Mouse (Mus musculus) intestine, embryonic 16.5 days (tissue): ENCODE measurements around the gene Eno2. TPM values are rescaled to one million over a fixed set of nuclear protein-coding genes. Genes with fewer than 3 reads are reported as not detected.
A peak's percentile ranks its signal among the peaks of the same experiment; 100 is the strongest.

ENCODE experiments used
- ATAC-seq: fragments of 200-750 bp; cut with Nextera tagmentation; 2 replicates; pipeline ENCODE4 v1.8.0; 2017; ENCODE audit warnings: moderate TSS enrichment, moderate library complexity
- H3K27ac ChIP-seq: fragments of 300-500 bp; sonication (generic); 2 replicates; pipeline ENCODE4 v1.5.1; 2014; ENCODE audit warnings: mild to moderate bottlenecking, low read length
- H3K27me3 ChIP-seq: fragments of 300-500 bp; sonication (generic); replicated peaks from 2 replicates; pipeline ENCODE4 v1.6.1; 2014; ENCODE audit warnings: low read length, control low read depth, mixed read lengths; ENCODE audit not compliant: control insufficient read depth, insufficient read depth
- H3K36me3 ChIP-seq: fragments of 300-500 bp; sonication (generic); 2 replicates; pipeline ENCODE4 v1.6.1; 2014; ENCODE audit warnings: low read length, control low read depth; ENCODE audit not compliant: control insufficient read depth, insufficient read depth
- H3K4me1 ChIP-seq: fragments of 300-500 bp; sonication (generic); 2 replicates; pipeline ENCODE4 v1.6.1; 2014; ENCODE audit warnings: low read length, control low read depth, mixed read lengths; ENCODE audit not compliant: control insufficient read depth, insufficient read depth
- H3K4me2 ChIP-seq: fragments of 300-500 bp; sonication (generic); 2 replicates; pipeline ENCODE4 v1.6.1; 2014; ENCODE audit warnings: low read depth, low read length, control low read depth
- H3K4me3 ChIP-seq: fragments of 300-500 bp; sonication (generic); 2 replicates; pipeline ENCODE4 v1.5.1; 2014; ENCODE audit warnings: mild to moderate bottlenecking, low read length
- H3K9ac ChIP-seq: fragments of 300-500 bp; sonication (generic); 2 replicates; pipeline ENCODE4 v1.6.1; 2014; ENCODE audit warnings: low read depth, low read length
- H3K9me3 ChIP-seq: fragments of 300-500 bp; sonication (generic); 2 replicates; pipeline ENCODE4 v1.6.1; 2016; ENCODE audit warnings: low read length, control low read depth; ENCODE audit not compliant: control insufficient read depth
- WGBS: fragments of 180-500 bp; shearing (Covaris S2); extraction: QIAGEN DNeasy Blood & Tissue Kit; methylation state at CpG from one replicate; pipeline ENCODE4 v1.1.7; 2014; 5-methylcytosine and 5-hydroxymethylcytosine counted together
- polyA plus RNA-seq: library from polyadenylated mRNA; unstranded; fragments of >200 nt; fragmentation: Nextera tagmentation; extraction: Ambion mirVana; gene quantifications from 2 replicates; pipeline ENCODE4 v1.2.1, GENCODE M21; 2015

Gene Eno2
- polyA plus RNA-seq, 1 experiment from 2014 or later = 7.1 TPM

DNA sequence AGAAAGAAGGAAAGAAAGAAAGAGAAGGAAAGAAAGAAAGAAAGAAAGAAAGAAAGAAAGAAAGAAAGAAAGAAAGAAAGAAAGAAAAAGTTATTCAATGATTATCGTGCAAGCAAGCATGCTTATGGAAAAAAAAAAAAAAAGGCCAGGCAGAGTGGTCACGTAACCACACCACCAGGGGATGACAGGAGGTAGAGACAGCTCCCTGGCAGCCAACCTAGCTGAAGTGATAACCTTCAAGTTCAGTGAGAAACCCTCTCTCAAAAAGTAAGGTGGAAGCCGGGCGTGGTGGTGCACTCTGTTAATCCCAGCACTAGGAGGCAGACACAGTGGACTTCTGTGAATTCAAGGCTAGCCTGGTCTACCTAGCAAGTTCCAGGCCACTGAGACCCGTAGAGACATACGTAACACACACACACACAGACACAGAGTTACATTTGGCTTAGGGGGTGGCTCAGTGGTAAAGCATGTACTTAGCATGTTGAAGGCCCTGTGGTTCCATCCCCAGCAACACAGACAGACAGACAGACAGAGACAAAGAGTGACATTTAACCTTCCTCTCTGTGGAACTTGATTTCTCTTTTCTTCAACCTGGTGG, 46.5 kb downstream of the Eno2 start:
- Histone ChIP-seq H3K27me3 (no peaks in the 10 kb centered on the region), H3K36me3 (no peaks in the 10 kb centered on the region), H3K4me3 (no peak overlapping the region), H3K4me2 (no peak overlapping the region), H3K4me1 (peaks cover 6% of the 10 kb centered on the region; the same call in 1 of the 2 replicates), H3K9ac (no peak overlapping the region), H3K27ac (no peak overlapping the region), H3K9me3 (no peaks in the 10 kb centered on the region)
- 86% methylated on average over 6 of the region's 6 CpGs for WGBS
- no peak for ATAC-seq

DNA sequence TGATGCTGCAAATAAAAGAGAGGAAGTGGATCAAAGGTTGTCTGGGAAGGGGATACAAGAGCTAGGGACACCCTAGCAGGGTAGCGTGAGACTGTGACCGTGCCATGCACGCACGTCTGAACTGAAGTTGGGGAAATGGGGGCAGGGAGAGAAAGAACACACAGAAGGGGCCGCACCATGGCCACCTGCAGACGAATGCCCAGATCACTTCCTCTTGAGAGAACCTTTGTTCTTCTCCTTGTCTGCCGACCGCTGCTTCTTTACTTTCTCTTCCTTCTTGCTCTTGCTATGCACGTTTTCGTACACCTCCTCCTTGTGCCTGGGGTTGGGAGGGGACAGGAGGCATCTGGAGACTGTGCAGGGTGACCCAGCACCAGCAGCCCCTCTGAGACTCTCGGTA, 48.6 kb downstream of the Eno2 start:
- 0 out of 2 replicates have a peak, but pooled peaks have one; percentile 10 for ATAC-seq
- peak overlapping the region; percentile 80 for H3K9ac ChIP-seq
- H3K36me3 ChIP-seq = no peaks in the 10 kb centered on the region
- H3K4me1 ChIP-seq = 0 out of 2 replicates have a peak, but pooled peaks cover 3% of the 10 kb centered on the region
- H3K27me3 ChIP-seq = no peaks in the 10 kb centered on the region
- peak overlapping the region; percentile 49 for H3K4me2 ChIP-seq
- WGBS = 57% methylated on average over 11 of the region's 11 CpGs
- peak overlapping the region; percentile 93 for H3K27ac ChIP-seq
- no peaks in the 10 kb centered on the region for H3K9me3 ChIP-seq
- peak overlapping the region; percentile 59 for H3K4me3 ChIP-seq

DNA sequence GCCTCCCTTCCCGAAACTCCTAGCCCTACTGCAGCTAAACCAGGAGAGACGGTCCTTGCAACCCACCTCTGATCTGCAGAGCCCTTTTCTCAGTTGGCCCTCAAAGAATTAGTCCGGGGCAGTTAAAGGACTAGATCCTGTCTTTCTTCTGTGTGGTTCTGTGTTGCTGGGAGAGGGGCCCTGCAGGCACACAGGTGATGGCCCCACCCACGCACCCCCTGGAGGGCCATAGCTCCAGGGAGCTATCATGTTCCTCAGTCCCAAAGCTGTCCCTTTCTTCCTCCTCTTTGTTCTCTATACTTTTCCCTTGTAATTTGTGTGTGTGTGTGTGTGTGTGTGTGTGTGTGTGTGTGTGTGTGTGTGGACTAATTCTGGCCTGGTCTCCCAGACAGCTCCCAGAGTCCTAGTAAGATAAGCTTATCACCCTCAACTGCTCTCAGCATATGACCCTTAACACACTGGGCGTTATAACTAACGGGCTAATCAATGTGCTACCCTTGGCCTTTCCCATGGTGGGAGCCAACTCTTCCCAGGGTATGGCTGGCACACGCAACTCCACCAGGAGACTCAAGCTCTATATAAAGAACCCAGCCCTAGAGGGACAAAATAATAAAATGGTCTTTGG, 50.0 kb downstream of the Eno2 start:
- Histone ChIP-seq H3K4me2 (peak overlapping the region; percentile 49), H3K36me3 (peaks cover 7% of the 10 kb centered on the region), H3K4me1 (peaks cover 6% of the 10 kb centered on the region; the same call in 1 of the 2 replicates), H3K9ac (peak overlapping the region; percentile 80), H3K27me3 (no peaks in the 10 kb centered on the region), H3K27ac (peak overlapping the region; percentile 93), H3K9me3 (no peaks in the 10 kb centered on the region), H3K4me3 (peak overlapping the region; percentile 59)
- 51% methylated on average over 7 of the region's 7 CpGs for WGBS
- peak; percentile 55 for ATAC-seq

DNA sequence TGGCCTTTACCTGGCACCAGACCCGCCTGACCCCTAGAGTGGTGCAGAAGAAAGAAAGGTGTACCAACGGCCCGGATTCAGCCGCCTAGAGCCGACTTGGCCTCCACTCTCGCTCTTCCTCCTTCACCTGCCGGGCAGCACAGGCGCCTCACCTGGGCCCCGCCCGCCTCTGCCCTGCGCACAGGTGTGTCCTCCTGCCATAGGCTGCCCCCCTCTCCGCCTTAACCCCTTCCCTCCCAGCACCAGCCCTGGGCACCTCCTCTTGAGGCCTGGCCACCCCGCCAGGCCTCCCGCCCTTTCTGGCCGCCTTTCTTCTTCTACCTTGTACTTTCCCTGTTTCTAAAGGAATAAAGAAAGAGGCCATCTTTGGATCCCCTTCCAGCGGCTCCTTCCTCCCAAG, 50.8 kb downstream of the Eno2 start:
- H3K27me3 ChIP-seq = no peaks in the 10 kb centered on the region
- H3K36me3 ChIP-seq = peaks cover 7% of the 10 kb centered on the region
- H3K9ac ChIP-seq = peak overlapping the region; percentile 80

DNA sequence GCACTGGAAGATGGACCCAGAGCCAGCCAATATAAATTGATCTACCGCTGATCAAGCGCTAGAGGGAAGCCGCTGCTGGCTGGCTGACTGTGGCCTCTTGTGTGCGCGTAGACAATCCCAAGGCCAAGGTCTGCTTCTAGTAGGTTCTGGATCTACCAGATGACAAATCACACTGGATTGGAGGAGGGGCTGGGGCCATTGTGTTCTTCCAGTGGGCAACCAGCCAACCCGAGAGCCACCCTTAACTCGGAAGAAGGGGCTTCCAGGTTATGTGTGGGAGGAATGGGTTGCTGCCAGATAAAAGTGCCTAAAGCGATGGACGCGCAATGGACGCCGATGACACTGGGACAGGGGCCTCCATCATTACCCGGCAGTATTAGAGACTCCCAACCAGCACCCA, 51.5 kb downstream of the Eno2 start:
- peaks cover 14% of the 10 kb centered on the region for H3K4me1 ChIP-seq
- no peaks in the 10 kb centered on the region for H3K27me3 ChIP-seq
- ATAC-seq = no peak
- peak overlapping the region; percentile 93 for H3K27ac ChIP-seq
- peak overlapping the region; percentile 59 for H3K4me3 ChIP-seq
- WGBS = 49% methylated on average over 13 of the region's 13 CpGs
- peaks cover 7% of the 10 kb centered on the region for H3K36me3 ChIP-seq
- peak overlapping the region; percentile 80 for H3K9ac ChIP-seq
- peak overlapping the region; percentile 41 for H3K4me2 ChIP-seq
- H3K9me3 ChIP-seq = no peaks in the 10 kb centered on the region

More for the DNA sequence above, 50.8 kb downstream of the Eno2 start:
- H3K9me3 ChIP-seq = no peaks in the 10 kb centered on the region
- peak overlapping the region; percentile 59 for H3K4me3 ChIP-seq
- peak; percentile 82 for ATAC-seq
- 43% methylated on average over 16 of the region's 16 CpGs for WGBS
- H3K4me1 ChIP-seq = peaks cover 10% of the 10 kb centered on the region
- peak overlapping the region; percentile 93 for H3K27ac ChIP-seq
- peak overlapping the region; percentile 49 for H3K4me2 ChIP-seq

DNA sequence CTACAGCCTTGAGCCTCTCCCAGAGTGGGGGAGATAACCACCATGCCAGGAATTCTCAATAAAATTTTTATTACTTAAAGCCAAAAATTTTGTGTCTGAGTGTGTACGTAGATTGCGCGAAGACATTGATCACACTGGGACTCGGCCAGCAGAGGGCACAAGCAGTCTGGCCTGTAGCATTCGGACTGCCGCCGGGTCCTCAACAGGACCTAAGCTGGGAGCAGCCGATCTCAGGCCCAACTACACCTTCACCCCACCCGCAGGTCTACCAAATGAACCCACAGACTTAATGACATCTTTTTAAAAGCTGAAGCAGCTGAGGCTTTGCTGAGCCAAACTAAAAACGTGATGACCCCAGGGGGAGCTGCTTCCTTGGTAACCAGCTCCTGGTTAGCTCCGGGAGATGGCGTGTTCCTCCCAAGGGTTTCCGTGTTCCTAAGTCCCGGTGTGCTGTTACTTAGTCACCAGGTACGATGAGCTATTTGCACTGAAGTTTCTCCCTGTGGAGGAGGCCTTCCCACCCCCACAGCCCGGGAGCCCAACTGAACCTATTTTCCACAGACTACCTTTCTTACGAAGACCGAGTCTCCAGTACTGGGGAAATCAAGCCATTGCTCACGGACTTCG, 52.5 kb downstream of the Eno2 start:
- Histone ChIP-seq H3K4me1 (peaks cover 14% of the 10 kb centered on the region), H3K4me3 (peak overlapping the region; percentile 59), H3K9me3 (no peaks in the 10 kb centered on the region), H3K9ac (peak overlapping the region; percentile 80), H3K27me3 (no peaks in the 10 kb centered on the region), H3K36me3 (peaks cover 7% of the 10 kb centered on the region), H3K27ac (peak overlapping the region; percentile 93), H3K4me2 (peak overlapping the region; percentile 41)
- 47% methylated on average over 20 of the region's 20 CpGs for WGBS
- no peak for ATAC-seq

DNA sequence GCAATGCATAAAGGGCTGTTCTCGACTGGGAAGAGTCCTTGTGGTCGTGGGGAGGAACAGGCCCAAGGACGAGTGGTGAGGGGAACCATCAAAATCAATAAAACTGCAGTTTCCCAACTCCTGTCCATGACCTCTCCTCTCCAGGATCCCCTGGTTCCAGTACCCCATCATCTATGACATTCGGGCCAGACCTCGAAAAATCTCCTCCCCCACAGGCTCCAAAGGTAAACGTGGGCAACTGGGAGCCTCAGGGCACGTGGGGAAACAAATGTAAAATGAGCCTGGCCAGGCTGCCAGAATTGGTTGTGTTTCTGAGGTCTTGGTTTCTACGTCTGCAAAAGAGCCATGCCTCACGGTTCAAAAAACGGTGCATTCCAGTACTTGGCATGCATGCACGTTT, 56.6 kb downstream of the Eno2 start:
- Histone ChIP-seq H3K36me3 (peaks cover 8% of the 10 kb centered on the region), H3K4me3 (peak overlapping the region; percentile 95), H3K27me3 (no peaks in the 10 kb centered on the region), H3K9me3 (no peaks in the 10 kb centered on the region), H3K4me2 (peak overlapping the region; percentile 85), H3K27ac (peak overlapping the region; percentile 84), H3K4me1 (peaks cover 35% of the 10 kb centered on the region), H3K9ac (peak overlapping the region; percentile 96)
- ATAC-seq = no peak
- 13% methylated on average over 11 of the region's 11 CpGs for WGBS

DNA sequence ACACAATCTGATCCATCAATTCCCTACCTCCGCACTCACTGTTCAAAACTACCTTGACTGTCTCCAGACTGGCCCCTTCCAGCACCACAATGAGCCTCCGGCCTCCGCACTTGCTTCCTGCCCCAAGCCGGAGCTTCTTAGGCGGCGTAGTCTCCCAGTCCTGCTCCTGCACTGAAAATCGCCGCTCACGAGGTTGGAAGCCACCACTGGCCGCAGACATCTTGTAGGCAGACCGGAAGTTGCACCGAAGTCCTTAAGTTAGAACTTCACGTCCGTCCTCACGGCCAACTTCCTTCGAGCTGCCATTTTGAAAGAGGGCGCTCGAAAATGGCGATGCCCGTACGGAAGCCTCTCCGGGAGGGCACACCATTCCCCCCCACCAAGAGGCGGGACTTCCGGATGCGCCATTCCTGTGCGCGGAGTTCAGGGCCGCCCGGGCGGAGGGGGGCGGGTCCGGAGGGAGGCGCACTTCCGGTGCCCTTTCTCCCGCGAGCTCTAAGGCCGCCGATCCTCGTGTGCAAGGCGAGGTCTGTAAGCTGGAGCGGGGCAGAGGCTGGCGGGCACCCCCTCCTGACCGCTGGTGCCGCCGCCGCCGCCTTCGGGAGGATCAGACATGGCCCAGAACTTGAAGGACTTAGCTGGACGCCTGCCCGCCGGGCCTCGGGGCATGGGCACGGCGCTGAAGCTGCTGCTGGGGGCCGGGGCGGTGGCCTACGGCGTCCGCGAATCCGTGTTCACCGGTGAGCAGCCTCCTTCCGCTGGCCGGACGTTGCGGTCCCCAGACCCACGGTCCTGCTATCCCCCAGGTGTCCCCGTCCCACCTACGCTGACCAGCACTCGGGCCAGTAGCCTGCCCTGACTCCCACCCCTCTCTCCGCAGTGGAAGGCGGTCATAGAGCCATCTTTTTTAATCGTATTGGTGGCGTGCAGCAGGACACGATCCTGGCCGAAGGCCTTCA, 57.4 kb downstream of the Eno2 start, which contains the start of the genes Emg1 and Phb2:
Emg1 (minus strand) TSS at position 355 of the 959 bp plus-strand sequence.
Phb2 (plus strand) TSS at position 513 of the 959 bp plus-strand sequence.
- H3K9ac ChIP-seq = peak within 1 kb of the TSS; percentile 96
- H3K4me2 ChIP-seq = peak within 1 kb of the TSS; percentile 85
- WGBS = under 1% methylated on average over 73 of the region's 76 CpGs
- H3K9me3 ChIP-seq = no peaks in the 10 kb centered on the region
- H3K27me3 ChIP-seq = no peaks in the 10 kb centered on the region
- peak within 1 kb of the TSS; percentile 95 for H3K4me3 ChIP-seq
- peak within 1 kb of the TSS; percentile 94 for H3K27ac ChIP-seq
- H3K36me3 ChIP-seq = peaks cover 9% of the 10 kb centered on the region
- peak; percentile 96 for ATAC-seq
- H3K4me1 ChIP-seq = peaks cover 35% of the 10 kb centered on the region
